Mouse (Mus musculus): ENCODE results near the gene Krtap9-3.

GRCm38 (mm10) chr11:99614796-99615363, 17.0 kb upstream of the Krtap9-3 start, which contains the start of gene Krtap2-4:
- no peak for TF ChIP-seq CTCF (IDR thresholded peaks at IDR 0.05; ENCODE audit: extremely low read depth, insufficient read length, insufficient replicate concordance, low read depth, low read length)
- no peak for TF ChIP-seq POLR2A (IDR thresholded peaks at IDR 0.05; ENCODE audit: low read depth, low read length)
